Mouse (Mus musculus) C2C12 (cell line): ENCODE results near the gene Ypel2. TPM values are rescaled to one million over a fixed set of nuclear protein-coding genes. Genes with fewer than 3 reads are reported as not detected.
"Not testable (repeated sequence)": the region's sequence is repeated elsewhere in the genome, so short reads cannot be mapped to it uniquely, and the experiment has no call there.

Experiments
- H3K27me3 ChIP-seq: one replicate; pipeline ENCODE4 v1.6.1; 2011; ENCODE audit not compliant: control insufficient read depth, insufficient read depth, insufficient read length
- H3K36me3 ChIP-seq: one replicate; pipeline ENCODE4 v1.6.1; 2011; ENCODE audit not compliant: control insufficient read depth, insufficient read depth
- H3K4me3 ChIP-seq: one replicate; pipeline ENCODE4 v1.5.1; 2011; ENCODE audit warnings: mild to moderate bottlenecking, control low read depth; ENCODE audit not compliant: poor library complexity, insufficient read depth, severe bottlenecking
- H3K79me2 ChIP-seq: one replicate; pipeline ENCODE4 v1.6.1; 2011; ENCODE audit not compliant: control insufficient read depth, insufficient read depth
- H3K79me3 ChIP-seq: one replicate; pipeline ENCODE4 v1.6.1; 2011; ENCODE audit warnings: low read depth, control low read depth
- H3ac ChIP-seq: one replicate; pipeline ENCODE3; 2011; ENCODE audit warnings: low read depth; ENCODE audit not compliant: control insufficient read depth, insufficient read length
- CEBPB ChIP-seq: IDR thresholded peaks from one replicate; pipeline ENCODE4 v1.6.1; 2011; ENCODE audit warnings: low read depth, mild to moderate bottlenecking, control low read depth, moderate library complexity
- CTCF ChIP-seq: IDR thresholded peaks from one replicate; pipeline ENCODE4 v1.5.1; 2011; ENCODE audit not compliant: control insufficient read depth, insufficient read depth, insufficient read length
- FOSL1 ChIP-seq: IDR thresholded peaks from one replicate; pipeline ENCODE4 v1.8.0; 2011; ENCODE audit warnings: mild to moderate bottlenecking, low read length; ENCODE audit not compliant: poor library complexity, insufficient read depth, severe bottlenecking
- MAX ChIP-seq: IDR thresholded peaks from one replicate; pipeline ENCODE4 v1.6.1; 2011; ENCODE audit warnings: mild to moderate bottlenecking, control low read depth
- MYOD1 ChIP-seq: IDR thresholded peaks from one replicate; pipeline ENCODE4 v1.6.1; 2011; ENCODE audit warnings: low read depth; ENCODE audit not compliant: control insufficient read depth, insufficient read length
- MYOG ChIP-seq: IDR thresholded peaks from one replicate; pipeline ENCODE4 v1.6.1; 2011; ENCODE audit not compliant: control insufficient read depth, insufficient read length; ENCODE audit errors: extremely low read depth
- USF1 ChIP-seq: IDR thresholded peaks from one replicate; pipeline ENCODE4 v1.6.1; 2011; ENCODE audit warnings: low read depth, mild to moderate bottlenecking, control low read depth, moderate library complexity
- polyA plus RNA-seq: library from polyadenylated mRNA; unstranded; fragments of >200 nt; fragmentation: generic; extraction: Trizol; gene quantifications from one replicate; pipeline ENCODE4 v1.2.1, GENCODE M21; 2012; ENCODE audit warnings: missing spikeins

Ypel2 gene
- polyA plus RNA-seq, 1 experiment, result 0.14 TPM

DNA sequence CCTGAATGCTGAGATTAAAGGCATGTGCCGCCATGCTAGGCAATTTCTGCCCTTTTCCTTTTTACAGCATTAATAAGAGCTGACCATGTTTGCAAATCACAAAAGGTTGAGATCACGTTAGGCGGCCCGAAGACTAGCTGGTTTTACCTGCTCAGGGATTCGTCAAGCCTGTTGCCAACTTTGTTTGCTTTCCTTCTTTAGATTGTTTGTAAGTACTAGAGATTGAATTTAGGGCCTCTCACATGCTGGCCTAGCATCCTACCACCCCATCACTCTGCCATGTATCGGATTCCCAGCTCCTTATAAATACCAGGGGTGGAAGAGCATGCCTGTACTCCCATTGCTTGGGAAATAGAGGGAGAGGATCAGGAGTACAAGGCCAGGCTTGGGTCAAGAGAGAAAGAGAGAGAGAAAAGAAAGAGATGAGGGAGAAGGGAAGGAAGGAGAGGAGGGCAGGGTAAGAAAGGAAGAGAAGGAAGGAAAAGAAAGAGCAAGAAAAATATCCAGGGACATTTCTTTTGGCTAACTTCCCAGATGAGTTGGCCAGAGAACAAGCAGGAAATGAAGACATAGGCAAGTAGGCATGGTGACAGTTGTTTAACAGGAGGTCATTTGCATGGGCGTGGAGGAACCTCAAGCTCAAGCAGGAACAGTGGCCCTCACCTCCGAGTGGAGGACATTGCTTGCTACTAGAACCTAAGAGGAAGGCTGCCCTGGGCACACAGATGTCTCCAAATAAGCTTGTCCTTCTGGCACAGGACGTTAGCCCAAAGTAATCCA lies 32.8 kb upstream of the Ypel2 start:
- no peak for TF ChIP-seq MYOD1
- TF ChIP-seq FOSL1, result no peak
- TF ChIP-seq MYOG, result no peak
- no peak for TF ChIP-seq CTCF
- TF ChIP-seq CEBPB, result no peak
- TF ChIP-seq USF1, result no peak
- no peak for TF ChIP-seq MAX
- H3K4me3 ChIP-seq, result no peak overlapping the region
- no peaks in the 10 kb centered on the region for H3K79me3 ChIP-seq
- H3K79me2 ChIP-seq, result no peaks in the 10 kb centered on the region
- no peaks in the 10 kb centered on the region for H3K36me3 ChIP-seq
- no peak overlapping the region for H3ac ChIP-seq
- H3K27me3 ChIP-seq, result no peaks in the 10 kb centered on the region

DNA sequence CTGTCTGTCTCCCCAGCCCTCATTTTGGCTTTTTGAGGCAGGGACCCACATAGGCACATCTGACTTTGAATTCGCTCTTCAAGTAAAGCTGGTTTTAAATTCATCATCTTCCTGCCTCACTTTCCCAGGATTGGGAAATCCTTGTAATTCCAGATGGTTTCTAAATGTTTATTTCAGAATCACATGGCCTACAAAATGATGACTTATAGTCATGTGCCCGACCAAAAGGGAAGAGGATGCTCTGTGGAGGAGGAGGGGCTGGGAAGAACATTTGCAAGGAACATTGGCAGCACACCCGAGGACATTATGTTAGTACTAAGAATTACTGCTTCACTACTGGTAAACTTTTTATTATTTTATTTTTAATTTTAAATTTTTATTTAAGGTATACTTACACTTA lies 31.8 kb upstream of the Ypel2 start:
- H3K79me3 ChIP-seq, result no peaks in the 10 kb centered on the region
- no peaks in the 10 kb centered on the region for H3K36me3 ChIP-seq
- TF ChIP-seq USF1, result peak; percentile 76
- TF ChIP-seq CTCF, result no peak
- TF ChIP-seq CEBPB, result peak; percentile 34
- no peak for TF ChIP-seq FOSL1
- TF ChIP-seq MAX, result no peak

DNA sequence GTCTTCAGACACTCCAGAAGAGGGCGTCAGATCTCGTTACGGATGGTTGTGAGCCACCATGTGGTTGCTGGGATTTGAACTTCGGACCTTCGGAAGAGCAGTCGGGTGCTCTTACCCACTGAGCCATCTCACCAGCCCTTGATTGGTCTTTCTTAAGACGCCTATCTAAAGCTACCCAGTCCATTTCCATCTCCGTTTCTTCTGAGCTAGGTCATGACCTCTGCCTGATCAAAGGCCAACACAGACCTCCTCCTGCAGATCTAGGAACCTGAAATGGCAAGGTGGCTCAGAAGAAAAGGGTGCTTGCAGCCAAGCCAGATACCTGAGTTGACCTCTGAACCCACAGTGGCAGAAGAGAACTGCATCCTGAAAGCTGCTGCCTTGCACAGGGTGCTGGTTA lies 29.7 kb upstream of the Ypel2 start:
- not testable (repeated sequence) for H3K27me3 ChIP-seq, H3K4me3 ChIP-seq, H3K79me3 ChIP-seq

More for the DNA sequence above, 31.8 kb upstream of the Ypel2 start:
- Histone ChIP-seq H3K4me3 (no peak overlapping the region), H3ac (no peak overlapping the region), H3K79me2 (no peaks in the 10 kb centered on the region), H3K27me3 (no peaks in the 10 kb centered on the region)

DNA sequence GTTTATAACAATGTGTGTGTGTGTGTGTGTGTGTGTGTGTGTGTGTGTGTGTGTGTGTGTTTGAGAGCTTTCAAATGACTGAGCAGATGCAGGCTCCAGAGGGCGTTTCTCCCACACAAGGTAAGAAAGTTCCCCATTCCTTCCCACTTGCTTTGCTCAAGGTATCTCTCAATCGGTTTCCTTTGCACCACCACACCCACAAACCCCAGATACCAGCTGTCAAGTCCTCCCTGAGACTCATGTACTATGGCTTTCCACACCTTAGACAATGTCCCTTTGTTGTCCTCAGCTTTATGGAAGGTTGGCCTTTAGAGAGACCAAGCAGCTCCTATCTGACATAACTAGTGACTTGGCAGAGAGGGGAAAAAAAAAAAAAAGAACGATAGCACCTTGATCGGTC lies 29.3 kb upstream of the Ypel2 start:
- H3ac ChIP-seq, result no peak overlapping the region
- H3K4me3 ChIP-seq, result no peak overlapping the region
- no peaks in the 10 kb centered on the region for H3K79me3 ChIP-seq
- no peaks in the 10 kb centered on the region for H3K36me3 ChIP-seq
- H3K27me3 ChIP-seq, result no peaks in the 10 kb centered on the region
- H3K79me2 ChIP-seq, result no peaks in the 10 kb centered on the region
- TF ChIP-seq CEBPB (no peak), CTCF (no peak), FOSL1 (no peak), MAX (no peak), USF1 (no peak), MYOG (no peak), MYOD1 (no peak)

More for the DNA sequence above, 29.7 kb upstream of the Ypel2 start:
- H3K36me3 ChIP-seq, H3ac ChIP-seq, H3K79me2 ChIP-seq: not testable (repeated sequence)

DNA sequence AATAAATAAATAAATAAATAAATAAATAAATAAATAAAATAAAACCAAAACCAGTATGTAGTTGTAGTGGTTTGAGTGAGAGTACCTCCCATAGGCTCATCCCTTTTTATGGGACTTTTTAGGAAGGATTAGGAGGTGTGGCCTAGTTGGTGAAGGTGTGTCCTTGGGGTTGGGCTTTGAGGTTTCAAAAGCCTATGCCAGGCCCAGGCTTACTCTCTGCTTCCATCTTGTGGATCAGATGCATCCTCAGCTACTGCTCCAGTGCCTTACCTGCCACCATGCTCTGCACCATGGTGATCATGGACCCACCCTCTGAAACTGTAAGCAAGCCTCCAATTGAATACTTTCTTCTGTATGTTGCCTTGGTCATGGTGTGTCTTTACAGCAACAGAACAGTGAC lies 28.0 kb upstream of the Ypel2 start:
- no peak overlapping the region for H3K4me3 ChIP-seq
- no peaks in the 10 kb centered on the region for H3K79me3 ChIP-seq
- no peaks in the 10 kb centered on the region for H3K79me2 ChIP-seq
- H3K36me3 ChIP-seq, result no peaks in the 10 kb centered on the region
- no peak for TF ChIP-seq FOSL1
- TF ChIP-seq MYOD1, result no peak
- TF ChIP-seq MYOG, result no peak
- no peak for TF ChIP-seq CEBPB
- TF ChIP-seq CTCF, result no peak
- no peak for TF ChIP-seq USF1
- no peak for TF ChIP-seq MAX
- no peaks in the 10 kb centered on the region for H3K27me3 ChIP-seq
- no peak overlapping the region for H3ac ChIP-seq

DNA sequence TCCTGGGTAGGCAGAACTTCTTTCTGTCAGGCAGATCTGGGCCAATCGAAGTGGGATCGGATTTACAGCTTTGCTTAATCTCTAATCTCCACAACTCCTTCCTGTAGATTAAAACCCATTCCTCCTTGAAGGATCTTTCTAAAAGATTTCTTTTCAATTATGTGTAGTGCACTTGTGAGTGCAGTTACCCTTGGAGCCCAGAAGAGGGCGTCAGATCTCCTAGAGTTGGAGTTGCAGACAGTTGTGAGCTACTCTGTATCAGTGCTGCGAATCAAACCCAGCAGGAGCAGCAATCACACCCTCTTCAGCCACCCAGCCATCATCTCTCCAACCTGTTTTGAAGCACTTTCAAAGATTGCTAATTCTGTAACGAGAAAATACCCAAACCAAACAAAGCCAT lies 26.9 kb upstream of the Ypel2 start:
- no peaks in the 10 kb centered on the region for H3K36me3 ChIP-seq
- no peak overlapping the region for H3K4me3 ChIP-seq
- no peaks in the 10 kb centered on the region for H3K79me2 ChIP-seq
- TF ChIP-seq CEBPB (no peak), MAX (no peak), MYOD1 (no peak), FOSL1 (no peak), CTCF (no peak), MYOG (no peak), USF1 (no peak)
- H3ac ChIP-seq, result no peak overlapping the region
- H3K27me3 ChIP-seq, result no peaks in the 10 kb centered on the region
- no peaks in the 10 kb centered on the region for H3K79me3 ChIP-seq
